Mouse (Mus musculus) inflammation-experienced regulatory T-cells (primary cell): ENCODE measurements around the gene Tbx5. TPM values are rescaled to one million over a fixed set of nuclear protein-coding genes. Genes with fewer than 3 reads are reported as not detected.

ENCODE experiments used
- polyA plus RNA-seq, 2 experiments: library from polyadenylated mRNA; unstranded; fragments of 100-300 nt; shearing (Covaris generic); gene quantifications; one replicate each; pipeline ENCODE4 v1.2.1; 2017

The Tbx5 gene
- polyA plus RNA-seq: under 1 TPM; 0.05 to 0.18 TPM

DNA sequence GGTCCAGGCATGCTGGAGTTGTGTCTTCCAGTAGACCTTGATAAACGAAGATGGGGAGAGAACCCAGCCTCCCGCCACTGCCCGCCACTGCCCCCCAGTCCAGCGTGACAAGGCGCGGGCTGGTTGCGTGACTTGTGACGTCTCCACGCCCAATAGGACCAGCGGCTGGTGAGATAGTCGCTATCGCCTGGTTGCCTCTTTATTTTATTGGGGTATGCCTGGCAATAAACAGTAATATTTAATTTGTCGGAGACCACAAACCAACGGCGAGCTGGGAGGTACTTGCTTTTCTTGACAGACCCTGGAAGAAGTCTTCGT lies at the start of gene Tbx5:
Tbx5 (plus strand) TSS at position 190 of the 318 bp plus-strand sequence.

Other genes with a start within 250 kb of the Tbx5 start
- under 1 TPM; 0.35 to 0.83 TPM for gene Tbx3, start 162.0 kb upstream of the Tbx5 start, polyA plus RNA-seq